Mouse (Mus musculus): ENCODE results near the gene Col4a6. TPM values are rescaled to one million over a fixed set of nuclear protein-coding genes. Genes with fewer than 3 reads are reported as not detected.

The Col4a6 gene
- total RNA-seq, 1 experiment: 1.2 TPM

GRCm38 (mm10) chrX:141249636-141250035, 224.2 kb downstream of the Col4a6 start:
- no peak overlapping the region for H3K9ac ChIP-seq (ENCODE audit: insufficient read depth, low read depth, low read length, poor library complexity, severe bottlenecking)
- H3K36me3 ChIP-seq (ENCODE audit: control insufficient read depth, insufficient read depth, low read length, poor library complexity, severe bottlenecking): no peaks in the 10 kb centered on the region
- no peaks in the 10 kb centered on the region for H3K4me1 ChIP-seq (ENCODE audit: control insufficient read depth in 2 of 2, insufficient read depth in 2 of 2, low read length in 2 of 2, poor library complexity in 1 of 2)
- H3K9me3 ChIP-seq (ENCODE audit: control insufficient read depth, insufficient read depth, low read depth, low read length): no peaks in the 10 kb centered on the region
- H3K27ac ChIP-seq (ENCODE audit: insufficient read depth, low read depth, low read length, poor library complexity, severe bottlenecking): no peak overlapping the region
- in situ Hi-C loops (cut with MboI; ENCODE audit: low sequenced_read_pairs in 2 of 2, unreplicated experiment in 2 of 2): no loop called here
- TF ChIP-seq ZC3H11A (IDR thresholded peaks at IDR 0.05; ENCODE audit: borderline replicate concordance, low read depth, low read length) (no peak), CHD2 (IDR thresholded peaks at IDR 0.05; ENCODE audit: low read depth, low read length) (no peak), HCFC1 (IDR thresholded peaks at IDR 0.05; ENCODE audit: borderline replicate concordance, insufficient read depth, low read length) (no peak), MAFK (IDR thresholded peaks at IDR 0.05; ENCODE audit: insufficient read depth, low read depth, low read length) (no peak), ZNF384 (IDR thresholded peaks at IDR 0.05; ENCODE audit: low read depth, low read length) (no peak)
- no peak for DNase-seq (ENCODE audit: low read depth, low spot score)
- no peak overlapping the region for H3K4me3 ChIP-seq (ENCODE audit: insufficient read depth in 1 of 2, low read depth in 1 of 2, low read length in 2 of 2, poor library complexity in 1 of 2, severe bottlenecking in 1 of 2)

GRCm38 (mm10) chrX:141236564-141237333, 237.1 kb downstream of the Col4a6 start:
- Histone ChIP-seq H3K4me3 (ENCODE audit: insufficient read depth in 1 of 2, low read depth in 1 of 2, low read length in 2 of 2, poor library complexity in 1 of 2, severe bottlenecking in 1 of 2) (no peak overlapping the region), H3K27ac (ENCODE audit: insufficient read depth, low read depth, low read length, poor library complexity, severe bottlenecking) (no peak overlapping the region), H3K36me3 (ENCODE audit: control insufficient read depth, insufficient read depth, low read length, poor library complexity, severe bottlenecking) (no peaks in the 10 kb centered on the region), H3K9me3 (ENCODE audit: control insufficient read depth, insufficient read depth, low read depth, low read length) (no peaks in the 10 kb centered on the region), H3K9ac (ENCODE audit: insufficient read depth, low read depth, low read length, poor library complexity, severe bottlenecking) (no peak overlapping the region), H3K4me1 (ENCODE audit: control insufficient read depth in 2 of 2, insufficient read depth in 2 of 2, low read length in 2 of 2, poor library complexity in 1 of 2) (no peaks in the 10 kb centered on the region)
- TF ChIP-seq HCFC1 (IDR thresholded peaks at IDR 0.05; ENCODE audit: borderline replicate concordance, insufficient read depth, low read length): no peak
- no peak for TF ChIP-seq MAFK (IDR thresholded peaks at IDR 0.05; ENCODE audit: insufficient read depth, low read depth, low read length)
- TF ChIP-seq ZC3H11A (IDR thresholded peaks at IDR 0.05; ENCODE audit: borderline replicate concordance, low read depth, low read length): no peak
- no peak for TF ChIP-seq ZNF384 (IDR thresholded peaks at IDR 0.05; ENCODE audit: low read depth, low read length)
- no peak for TF ChIP-seq CHD2 (IDR thresholded peaks at IDR 0.05; ENCODE audit: low read depth, low read length)
- in situ Hi-C loops (cut with MboI; ENCODE audit: low sequenced_read_pairs in 2 of 2, unreplicated experiment in 2 of 2): no loop called here
- peak; percentile 4 for DNase-seq (ENCODE audit: low read depth, low spot score)

DNA sequence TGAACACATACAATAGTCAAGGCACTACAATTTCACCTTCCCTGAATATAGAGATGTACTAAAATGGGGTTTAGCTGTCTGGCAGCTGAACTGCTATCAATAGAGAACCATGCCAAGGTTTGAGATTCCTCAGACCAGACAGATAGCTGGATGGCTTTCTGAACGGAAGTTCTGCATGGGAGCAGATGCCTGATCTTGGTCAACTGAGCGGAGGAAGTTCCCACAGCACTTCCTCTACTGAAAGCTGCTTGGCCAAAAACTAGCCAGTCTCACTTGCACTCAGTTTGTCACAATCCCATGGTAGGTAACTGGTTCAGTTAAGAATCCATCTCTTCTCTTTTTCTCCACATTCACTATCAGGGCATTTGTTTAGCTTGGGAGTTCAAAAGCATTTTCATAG, 245.7 kb downstream of the Col4a6 start:
- no peak overlapping the region for H3K9ac ChIP-seq (ENCODE audit: insufficient read depth, low read depth, low read length, poor library complexity, severe bottlenecking)
- no peak for TF ChIP-seq ZC3H11A (IDR thresholded peaks at IDR 0.05; ENCODE audit: borderline replicate concordance, low read depth, low read length)
- TF ChIP-seq MAFK (IDR thresholded peaks at IDR 0.05; ENCODE audit: insufficient read depth, low read depth, low read length): no peak
- TF ChIP-seq ZNF384 (IDR thresholded peaks at IDR 0.05; ENCODE audit: low read depth, low read length): no peak
- TF ChIP-seq CHD2 (IDR thresholded peaks at IDR 0.05; ENCODE audit: low read depth, low read length): no peak
- no peak for TF ChIP-seq HCFC1 (IDR thresholded peaks at IDR 0.05; ENCODE audit: borderline replicate concordance, insufficient read depth, low read length)
- no peaks in the 10 kb centered on the region for H3K36me3 ChIP-seq (ENCODE audit: control insufficient read depth, insufficient read depth, low read length, poor library complexity, severe bottlenecking)
- no peaks in the 10 kb centered on the region for H3K9me3 ChIP-seq (ENCODE audit: control insufficient read depth, insufficient read depth, low read depth, low read length)
- in situ Hi-C loops (cut with MboI; ENCODE audit: low sequenced_read_pairs in 2 of 2, unreplicated experiment in 2 of 2): no loop called here
- H3K27ac ChIP-seq (ENCODE audit: insufficient read depth, low read depth, low read length, poor library complexity, severe bottlenecking): no peak overlapping the region
- H3K4me3 ChIP-seq (ENCODE audit: insufficient read depth in 1 of 2, low read depth in 1 of 2, low read length in 2 of 2, poor library complexity in 1 of 2, severe bottlenecking in 1 of 2): no peak overlapping the region
- H3K4me1 ChIP-seq (ENCODE audit: control insufficient read depth in 2 of 2, insufficient read depth in 2 of 2, low read length in 2 of 2, poor library complexity in 1 of 2): no peaks in the 10 kb centered on the region
- no peak for DNase-seq (ENCODE audit: low read depth, low spot score)

- DNase-seq (ENCODE audit: low read depth, low spot score): peak; percentile 22
- Histone ChIP-seq H3K4me1 (ENCODE audit: control insufficient read depth in 2 of 2, insufficient read depth in 2 of 2, low read length in 2 of 2, poor library complexity in 1 of 2) (no peaks in the 10 kb centered on the region), H3K9ac (ENCODE audit: insufficient read depth, low read depth, low read length, poor library complexity, severe bottlenecking) (no peak overlapping the region), H3K9me3 (ENCODE audit: control insufficient read depth, insufficient read depth, low read depth, low read length) (no peaks in the 10 kb centered on the region), H3K36me3 (ENCODE audit: control insufficient read depth, insufficient read depth, low read length, poor library complexity, severe bottlenecking) (no peaks in the 10 kb centered on the region), H3K27ac (ENCODE audit: insufficient read depth, low read depth, low read length, poor library complexity, severe bottlenecking) (no peak overlapping the region), H3K4me3 (ENCODE audit: insufficient read depth in 1 of 2, low read depth in 1 of 2, low read length in 2 of 2, poor library complexity in 1 of 2, severe bottlenecking in 1 of 2) (no peak overlapping the region)
- TF ChIP-seq CHD2 (IDR thresholded peaks at IDR 0.05; ENCODE audit: low read depth, low read length) (no peak), HCFC1 (IDR thresholded peaks at IDR 0.05; ENCODE audit: borderline replicate concordance, insufficient read depth, low read length) (no peak), ZC3H11A (IDR thresholded peaks at IDR 0.05; ENCODE audit: borderline replicate concordance, low read depth, low read length) (no peak), ZNF384 (IDR thresholded peaks at IDR 0.05; ENCODE audit: low read depth, low read length) (no peak), MAFK (IDR thresholded peaks at IDR 0.05; ENCODE audit: insufficient read depth, low read depth, low read length) (no peak)
- in situ Hi-C loops (cut with MboI; ENCODE audit: low sequenced_read_pairs in 2 of 2, unreplicated experiment in 2 of 2): no loop called here
Observed at GRCm38 (mm10) chrX:141212802-141213201, 261.1 kb downstream of the Col4a6 start.

Data from ES-E14 (cell line).